Mouse (Mus musculus): ENCODE data around the gene Olfr1180. TPM values are rescaled to one million over a fixed set of nuclear protein-coding genes. Genes with fewer than 3 reads are reported as not detected.
"Not testable (repeated sequence)": the region's sequence is repeated elsewhere in the genome, so short reads cannot be mapped to it uniquely, and the experiment has no call there.

Olfr1180 gene
- not detected for total RNA-seq (2021)
- long read RNA-seq, experiment 1, result 0 reads
- long read RNA-seq, experiment 2, result 0 reads

GRCm38 (mm10) chr2:88419051-88419450, at the start of gene Olfr1180:
TSS of gene Olfr1180 (minus strand) at chr2:88419151.
- DNase-seq (ENCODE audit: low spot score in 2 of 2), result no peak
- Histone ChIP-seq H3K27ac (no peak within 1 kb of the TSS), H3K4me3 (no peak within 1 kb of the TSS)
- TF ChIP-seq CTCF (conservative IDR thresholded peaks at IDR 0.05), result no peak

DNA sequence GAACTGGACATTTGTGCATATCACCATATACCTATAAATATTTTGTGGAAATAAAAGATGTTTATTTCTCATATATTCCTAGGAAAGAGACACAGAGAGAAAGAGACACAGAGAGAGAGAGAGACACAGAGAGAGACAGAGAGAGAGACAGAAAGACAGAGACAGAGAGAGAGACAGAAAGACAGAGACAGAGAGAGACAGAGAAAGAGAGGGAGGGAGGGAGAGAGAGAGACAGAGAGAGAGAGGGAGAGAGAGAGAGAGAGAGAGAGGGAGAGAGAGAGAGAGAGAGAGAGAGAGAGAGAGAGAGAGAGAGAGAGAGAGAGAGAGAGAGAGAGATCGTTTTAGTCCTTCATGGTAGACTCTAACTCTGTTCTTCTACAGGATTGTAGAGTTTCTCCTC, 35.6 kb upstream of the Olfr1180 start, which contains the start of gene Olfr1183:
Olfr1183 (plus strand) TSS at position 301 of the 400 bp plus-strand sequence.
- not testable (repeated sequence) for H3K4me3 ChIP-seq; DNase-seq (ENCODE audit: low spot score in 2 of 2); H3K27ac ChIP-seq

DNA sequence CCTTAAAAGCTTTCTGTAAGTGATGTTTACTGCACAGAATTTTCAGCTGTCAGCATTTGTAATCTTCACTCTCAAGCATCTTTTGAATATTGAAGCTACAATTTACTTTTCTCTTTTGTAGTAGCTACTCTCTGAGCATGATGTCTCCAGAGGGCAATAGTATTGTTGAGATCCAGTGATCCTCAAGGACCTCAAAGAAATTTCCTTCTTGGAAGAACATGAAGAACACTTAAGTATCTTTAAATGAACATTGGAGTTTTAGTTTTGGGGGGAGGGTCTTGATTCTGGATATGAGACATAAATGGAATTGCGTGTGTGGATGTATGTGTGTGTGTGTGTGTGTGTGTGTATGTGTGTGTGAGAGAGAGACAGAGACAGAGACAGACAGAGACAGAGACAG, 30.1 kb upstream of the Olfr1180 start, which contains the start of gene Gm13757:
Gm13757 (minus strand) TSS at position 101 of the 400 bp plus-strand sequence.
- no peak for DNase-seq (ENCODE audit: low spot score in 2 of 2)
- H3K4me3 ChIP-seq, result no peak within 1 kb of the TSS
- TF ChIP-seq CTCF (conservative IDR thresholded peaks at IDR 0.05), result no peak
- no peak within 1 kb of the TSS for H3K27ac ChIP-seq

GRCm38 (mm10) chr2:88426071-88426470, 7.1 kb upstream of the Olfr1180 start, which contains the start of gene Olfr1181:
TSS of gene Olfr1181 (minus strand) at chr2:88426171.
- Histone ChIP-seq H3K4me3 (no peak within 1 kb of the TSS), H3K27ac (no peak within 1 kb of the TSS)
- DNase-seq (ENCODE audit: low spot score in 2 of 2), result no peak
- TF ChIP-seq CTCF (conservative IDR thresholded peaks at IDR 0.05), result no peak

DNA sequence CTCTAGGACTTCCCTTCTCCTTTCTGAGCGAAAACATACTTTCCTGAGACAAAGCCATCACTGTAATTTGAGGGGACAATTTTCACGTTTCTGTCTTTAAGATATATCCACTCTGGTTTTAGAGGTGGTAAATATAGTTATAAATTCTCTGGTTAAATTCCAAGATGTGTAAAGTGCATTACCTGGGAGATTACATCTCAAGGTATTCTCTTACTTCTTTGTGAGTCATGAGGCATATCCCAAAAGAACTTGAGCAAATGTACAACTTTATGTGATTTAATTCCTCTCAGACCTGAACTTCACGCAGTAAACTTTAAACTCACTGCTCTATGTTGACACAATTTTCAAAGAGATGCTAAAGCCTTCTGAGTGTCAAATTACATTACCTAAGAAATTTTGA, 12.6 kb downstream of the Olfr1180 start, which contains the start of gene Olfr1179:
Olfr1179 (minus strand) TSS at position 101 of the 400 bp plus-strand sequence.
- Histone ChIP-seq H3K27ac (no peak within 1 kb of the TSS), H3K4me3 (no peak within 1 kb of the TSS)
- TF ChIP-seq CTCF (conservative IDR thresholded peaks at IDR 0.05), result no peak
- DNase-seq (ENCODE audit: low spot score in 2 of 2), result no peak

DNA sequence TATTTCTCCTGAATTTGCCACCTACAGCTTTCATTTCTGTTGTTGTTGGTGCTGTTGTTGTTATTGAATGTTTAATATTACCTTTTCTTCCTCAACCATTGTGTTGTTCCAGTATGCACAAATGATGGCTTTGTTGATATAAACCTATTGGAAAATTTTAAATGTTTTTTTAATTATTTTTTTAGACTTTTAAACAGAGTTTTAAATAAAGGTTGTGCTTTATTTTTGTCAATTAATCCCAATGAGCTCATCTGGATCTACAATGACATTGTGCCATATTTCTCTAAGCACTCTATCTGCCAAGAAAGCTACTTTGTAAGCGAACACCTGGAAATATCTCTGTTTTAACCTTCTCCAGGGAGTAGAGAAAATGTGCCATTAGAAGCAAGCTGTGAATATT, 32.2 kb downstream of the Olfr1180 start, which contains the start of gene Olfr1178:
Olfr1178 (plus strand) TSS at position 301 of the 400 bp plus-strand sequence.
- Histone ChIP-seq H3K27ac (no peak within 1 kb of the TSS), H3K4me3 (no peak within 1 kb of the TSS)
- DNase-seq (ENCODE audit: low spot score in 2 of 2), result no peak
- no peak for TF ChIP-seq CTCF (conservative IDR thresholded peaks at IDR 0.05)

Other genes starting within 250 kb of the Olfr1180 start
- gene Olfr1168, start 237.3 kb downstream of the Olfr1180 start, total RNA-seq (2021), result not detected
- gene Olfr1170, start 190.8 kb downstream of the Olfr1180 start, total RNA-seq (2021), result not detected
- not detected for gene Olfr1173, start 139.3 kb downstream of the Olfr1180 start, total RNA-seq (2021)
- gene Olfr1174-ps, start 104.0 kb downstream of the Olfr1180 start, total RNA-seq (2021), result not detected
- not detected for gene Olfr1175-ps, start 91.9 kb downstream of the Olfr1180 start, total RNA-seq (2021)
- gene Olfr1176, start 82.4 kb downstream of the Olfr1180 start, total RNA-seq (2021), result not detected
- not detected for gene Olfr1177-ps, start 72.7 kb downstream of the Olfr1180 start, total RNA-seq (2021)
- gene Olfr1178, start 32.1 kb downstream of the Olfr1180 start, total RNA-seq (2021), result not detected
- gene Olfr1179, start 12.7 kb downstream of the Olfr1180 start, total RNA-seq (2021), result not detected
- not detected for gene Olfr1181, start 7.0 kb upstream of the Olfr1180 start, total RNA-seq (2021)
- gene Gm13757, start 30.0 kb upstream of the Olfr1180 start, total RNA-seq (2021), result not detected
- not detected for gene Olfr1183, start 35.7 kb upstream of the Olfr1180 start, total RNA-seq (2021)
- not detected for gene Olfr1184, start 64.4 kb upstream of the Olfr1180 start, total RNA-seq (2021)
- not detected for gene Olfr1185-ps1, start 74.2 kb upstream of the Olfr1180 start, total RNA-seq (2021)
- not detected for gene Olfr1186, start 99.4 kb upstream of the Olfr1180 start, total RNA-seq (2021)
- gene Olfr1188, start 137.8 kb upstream of the Olfr1180 start, total RNA-seq (2021), result not detected
- not detected for gene Olfr1189, start 167.3 kb upstream of the Olfr1180 start, total RNA-seq (2021)
- gene Olfr1191-ps1, start 221.4 kb upstream of the Olfr1180 start, total RNA-seq (2021), result under 1 TPM in 1 of 2 experiments, not detected in 1; 0.08 TPM
- gene Olfr1192-ps1, start 229.4 kb upstream of the Olfr1180 start, total RNA-seq (2021), result not detected